Mouse (Mus musculus): ENCODE results near the gene Art3. TPM values are rescaled to one million over a fixed set of nuclear protein-coding genes. Genes with fewer than 3 reads are reported as not detected.

Gene Art3
- polyA plus RNA-seq, 2 experiments, result 1.1 to 1.7 TPM

DNA sequence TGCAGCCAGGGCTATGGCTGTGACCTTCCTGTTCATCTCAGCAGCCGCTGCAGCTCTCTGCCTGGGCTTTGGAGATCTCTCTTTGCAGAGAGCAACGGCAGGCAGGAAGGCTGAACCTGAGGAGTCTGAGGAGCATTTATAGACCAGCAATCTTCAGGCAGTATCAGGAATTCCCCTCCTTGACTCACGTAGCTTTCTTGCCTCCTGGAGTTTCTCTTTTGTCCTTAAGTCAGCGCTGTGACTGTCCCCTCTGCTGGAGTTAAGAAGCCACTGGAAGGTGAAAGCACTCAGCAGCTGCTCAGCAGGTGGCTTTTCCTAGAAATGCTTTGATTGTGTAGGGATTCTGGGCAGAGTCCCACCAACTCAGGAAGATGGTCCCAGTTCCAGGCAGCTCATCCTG, 31.6 kb downstream of the Art3 start:
- ATAC-seq (ENCODE audit: insufficient read depth) (no peak), DNase-seq (ENCODE audit: low read depth in 3 of 3, low spot score in 3 of 3) (no peak)
- WGBS (ENCODE audit: insufficient replicate concordance), result 24% methylated on average over 4 of the region's 4 CpGs
- TF ChIP-seq EP300 (IDR thresholded peaks at IDR 0.05; ENCODE audit: low read depth) (no peak), CTCF (IDR thresholded peaks at IDR 0.05; ENCODE audit: low read depth) (no peak)
- Histone ChIP-seq H3K9me3 (ENCODE audit: control insufficient read depth, low read length) (no peaks in the 10 kb centered on the region), H3K4me2 (ENCODE audit: low read depth) (no peak overlapping the region), H3K9ac (replicated peaks) (no peak overlapping the region), H3K27me3 (ENCODE audit: control insufficient read depth, insufficient read depth, low read length) (no peaks in the 10 kb centered on the region), H3K36me3 (replicated peaks; ENCODE audit: control insufficient read depth, insufficient read depth, low read depth) (no peaks in the 10 kb centered on the region), H3K4me1 (replicated peaks; ENCODE audit: control insufficient read depth in 2 of 2, insufficient read depth in 2 of 2, low read length in 1 of 2) (peaks cover 0 to 4% of the 10 kb centered on the region in 2 experiments; a peak in 2 of 4 replicates), H3K27ac (no peak overlapping the region), H3K4me3 (ENCODE audit: insufficient read depth in 1 of 2, low read depth in 2 of 2, low read length in 2 of 2) (no peak overlapping the region)

DNA sequence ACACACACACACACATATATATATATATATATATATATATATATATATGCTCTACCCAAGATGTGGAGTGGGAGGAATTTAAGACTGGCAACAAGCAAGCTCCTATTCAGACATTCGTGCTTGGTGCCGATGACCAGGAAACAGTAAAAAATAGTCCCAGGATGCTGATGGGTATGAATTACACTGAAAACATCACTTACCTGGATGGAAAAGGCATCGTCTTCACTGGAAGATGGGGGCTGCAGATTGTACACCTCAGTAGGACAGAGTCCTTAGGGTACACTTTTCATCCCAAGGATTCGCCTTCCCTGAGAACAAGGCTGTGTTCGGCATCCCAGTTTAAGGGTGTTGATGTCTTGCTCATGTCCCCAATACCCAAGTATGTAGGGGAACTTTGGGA, 32.4 kb downstream of the Art3 start:
- WGBS (ENCODE audit: insufficient replicate concordance), result 75% methylated on average over 5 of the region's 5 CpGs
- H3K9ac ChIP-seq (replicated peaks), result no peak overlapping the region

DNA sequence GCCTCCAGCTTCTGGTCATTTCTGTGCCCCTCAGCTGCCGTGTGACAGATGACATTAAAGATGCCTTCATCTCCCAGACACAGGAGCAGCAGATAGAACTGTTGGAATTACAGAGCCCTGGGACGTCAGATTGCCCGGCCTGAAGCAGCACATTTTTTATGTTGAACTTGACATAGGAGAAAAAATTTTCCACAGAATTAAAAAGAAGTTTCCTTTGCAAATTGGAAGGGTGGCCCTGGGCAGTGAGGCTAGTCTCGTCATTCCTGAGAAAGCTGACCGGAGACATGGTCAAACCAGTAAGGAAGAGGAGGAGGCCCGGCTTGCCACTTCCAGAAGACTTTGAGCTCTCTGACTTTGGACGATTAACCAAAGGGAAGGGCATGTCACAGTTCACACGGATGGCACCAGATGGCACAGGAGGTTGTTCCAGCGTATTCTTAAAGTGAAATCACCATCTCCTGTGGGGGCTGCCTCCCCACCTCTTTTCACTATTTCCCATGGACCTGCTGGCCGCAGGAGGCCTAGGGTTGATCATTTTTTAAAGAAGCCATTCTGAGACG, 33.6 kb downstream of the Art3 start:
- Histone ChIP-seq H3K4me3 (ENCODE audit: insufficient read depth in 1 of 2, low read depth in 2 of 2, low read length in 2 of 2) (no peak overlapping the region), H3K27ac (no peak overlapping the region), H3K9me3 (ENCODE audit: control insufficient read depth, low read length) (no peaks in the 10 kb centered on the region), H3K27me3 (ENCODE audit: control insufficient read depth, insufficient read depth, low read length) (no peaks in the 10 kb centered on the region), H3K9ac (replicated peaks) (no peak overlapping the region), H3K4me2 (ENCODE audit: low read depth) (no peak overlapping the region), H3K36me3 (replicated peaks; ENCODE audit: control insufficient read depth, insufficient read depth, low read depth) (no peaks in the 10 kb centered on the region), H3K4me1 (replicated peaks; ENCODE audit: control insufficient read depth in 2 of 2, insufficient read depth in 2 of 2, low read length in 1 of 2) (peaks cover 0 to 8% of the 10 kb centered on the region in 2 experiments; a peak in 2 of 4 replicates)
- DNase-seq (ENCODE audit: low read depth in 3 of 3, low spot score in 3 of 3) (no peak), ATAC-seq (ENCODE audit: insufficient read depth) (no peak)
- TF ChIP-seq CTCF (IDR thresholded peaks at IDR 0.05; ENCODE audit: low read depth) (no peak), EP300 (IDR thresholded peaks at IDR 0.05; ENCODE audit: low read depth) (no peak)
- 64% methylated on average over 11 of the region's 11 CpGs for WGBS (ENCODE audit: insufficient replicate concordance)

More for the DNA sequence above, 32.4 kb downstream of the Art3 start:
- Histone ChIP-seq H3K27me3 (ENCODE audit: control insufficient read depth, insufficient read depth, low read length) (no peaks in the 10 kb centered on the region), H3K4me2 (ENCODE audit: low read depth) (no peak overlapping the region), H3K27ac (no peak overlapping the region), H3K36me3 (replicated peaks; ENCODE audit: control insufficient read depth, insufficient read depth, low read depth) (no peaks in the 10 kb centered on the region), H3K4me3 (ENCODE audit: insufficient read depth in 1 of 2, low read depth in 2 of 2, low read length in 2 of 2) (no peak overlapping the region), H3K9me3 (ENCODE audit: control insufficient read depth, low read length) (no peaks in the 10 kb centered on the region), H3K4me1 (replicated peaks; ENCODE audit: control insufficient read depth in 2 of 2, insufficient read depth in 2 of 2, low read length in 1 of 2) (peaks cover 0 to 5% of the 10 kb centered on the region in 2 experiments; a peak in 2 of 4 replicates)
- TF ChIP-seq CTCF (IDR thresholded peaks at IDR 0.05; ENCODE audit: low read depth) (no peak), EP300 (IDR thresholded peaks at IDR 0.05; ENCODE audit: low read depth) (no peak)
- DNase-seq (ENCODE audit: low read depth in 3 of 3, low spot score in 3 of 3), result no peak
- no peak for ATAC-seq (ENCODE audit: insufficient read depth)

DNA sequence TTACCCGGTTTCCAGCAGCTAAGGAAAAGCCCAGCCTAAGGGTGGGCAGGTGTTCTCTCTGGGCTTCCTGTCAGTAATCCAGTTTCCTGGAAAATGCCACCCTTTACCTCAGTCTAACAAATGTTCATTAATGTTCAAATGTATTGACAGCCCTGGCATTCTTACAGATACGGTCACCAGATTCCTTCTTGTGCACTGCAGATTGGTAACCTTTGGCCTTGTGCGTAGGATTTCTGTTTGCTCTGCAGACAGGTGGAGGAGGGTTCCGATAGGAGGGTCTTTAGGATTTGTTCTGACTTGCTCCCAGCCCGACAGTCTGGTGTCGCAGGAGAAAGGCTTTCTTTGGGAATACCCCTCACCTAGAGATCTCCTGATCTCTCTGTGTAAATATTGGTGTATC, 34.9 kb downstream of the Art3 start:
- H3K27ac ChIP-seq, result no peak overlapping the region

DNA sequence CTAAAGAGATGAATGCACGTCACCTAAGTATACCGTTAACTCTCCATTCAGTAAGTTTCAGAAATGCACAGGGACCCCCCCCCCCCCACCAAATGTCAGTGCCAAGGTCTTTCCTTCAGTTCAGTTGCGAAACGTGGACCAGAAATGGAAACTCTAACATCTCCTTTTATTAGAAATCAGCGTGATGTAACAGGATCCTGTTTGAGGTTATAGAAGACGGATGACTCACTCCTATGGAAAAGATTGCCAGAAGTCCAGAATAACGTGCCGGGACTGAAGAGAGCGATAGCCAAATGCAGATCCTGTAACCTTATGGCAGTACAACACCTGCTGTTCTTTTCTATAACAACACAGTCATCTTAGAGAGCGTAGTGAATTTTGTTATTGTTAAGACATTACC, 36.8 kb downstream of the Art3 start:
- H3K36me3 ChIP-seq (replicated peaks; ENCODE audit: control insufficient read depth, insufficient read depth, low read depth), result no peaks in the 10 kb centered on the region
- DNase-seq (ENCODE audit: low read depth in 3 of 3, low spot score in 3 of 3) (no peak), ATAC-seq (ENCODE audit: insufficient read depth) (no peak)
- H3K27me3 ChIP-seq (ENCODE audit: control insufficient read depth, insufficient read depth, low read length), result no peaks in the 10 kb centered on the region
- TF ChIP-seq EP300 (IDR thresholded peaks at IDR 0.05; ENCODE audit: low read depth) (no peak), CTCF (IDR thresholded peaks at IDR 0.05; ENCODE audit: low read depth) (no peak)
- no peak overlapping the region for H3K4me2 ChIP-seq (ENCODE audit: low read depth)
- 51% methylated on average over 10 of the region's 10 CpGs for WGBS (ENCODE audit: insufficient replicate concordance)
- H3K9ac ChIP-seq (replicated peaks), result no peak overlapping the region
- no peaks in the 10 kb centered on the region for H3K9me3 ChIP-seq (ENCODE audit: control insufficient read depth, low read length)
- H3K4me1 ChIP-seq (replicated peaks; ENCODE audit: control insufficient read depth in 2 of 2, insufficient read depth in 2 of 2, low read length in 1 of 2), result peaks cover 0 to 21% of the 10 kb centered on the region in 2 experiments; a peak in 3 of 4 replicates
- H3K4me3 ChIP-seq (ENCODE audit: insufficient read depth in 1 of 2, low read depth in 2 of 2, low read length in 2 of 2), result no peak overlapping the region
- H3K27ac ChIP-seq, result no peak overlapping the region

More for the DNA sequence above, 34.9 kb downstream of the Art3 start:
- no peak for ATAC-seq (ENCODE audit: insufficient read depth)
- H3K36me3 ChIP-seq (replicated peaks; ENCODE audit: control insufficient read depth, insufficient read depth, low read depth), result no peaks in the 10 kb centered on the region
- TF ChIP-seq EP300 (IDR thresholded peaks at IDR 0.05; ENCODE audit: low read depth), result no peak
- no peak for TF ChIP-seq CTCF (IDR thresholded peaks at IDR 0.05; ENCODE audit: low read depth)
- no peaks in the 10 kb centered on the region for H3K9me3 ChIP-seq (ENCODE audit: control insufficient read depth, low read length)
- peaks cover 0 to 16% of the 10 kb centered on the region in 2 experiments; a peak in 3 of 4 replicates for H3K4me1 ChIP-seq (replicated peaks; ENCODE audit: control insufficient read depth in 2 of 2, insufficient read depth in 2 of 2, low read length in 1 of 2)
- WGBS (ENCODE audit: insufficient replicate concordance), result 63% methylated on average over 6 of the region's 6 CpGs
- H3K4me3 ChIP-seq (ENCODE audit: insufficient read depth in 1 of 2, low read depth in 2 of 2, low read length in 2 of 2), result no peak overlapping the region
- H3K27me3 ChIP-seq (ENCODE audit: control insufficient read depth, insufficient read depth, low read length), result no peaks in the 10 kb centered on the region
- DNase-seq (ENCODE audit: low read depth in 3 of 3, low spot score in 3 of 3), result no peak
- H3K4me2 ChIP-seq (ENCODE audit: low read depth), result no peak overlapping the region
- H3K9ac ChIP-seq (replicated peaks), result no peak overlapping the region

Data from liver, embryonic 14.5 days (tissue).